Mouse (Mus musculus) T-helper 2 cell (primary cell): ENCODE data around the gene Sall4.
"Not testable (repeated sequence)": the region's sequence is repeated elsewhere in the genome, so short reads cannot be mapped to it uniquely, and the experiment has no call there.

Experiments
- in situ Hi-C: fragments of 300-600 bp; cut with MboI, MseI; formaldehyde crosslinking; loops from one replicate; pipeline ENCODE4 v1.15.1; 2025; ENCODE audit warnings: high pct_unique_total_duplicates

Sall4 gene

GRCm38 (mm10) chr2:168744406-168744805 lies 23.3 kb downstream of the Sall4 start:
- in situ Hi-C loops: not testable (repeated sequence)

- in situ Hi-C loops: no loop called here
Measured at GRCm38 (mm10) chr2:168742649-168743048, 25.1 kb downstream of the Sall4 start.

GRCm38 (mm10) chr2:168742059-168742627 lies 25.6 kb downstream of the Sall4 start, which contains the start of gene Atp9a:
Atp9a (minus strand) TSS chr2:168742409.
- in situ Hi-C loops: no loop called here

GRCm38 (mm10) chr2:168741273-168742058 lies 26.3 kb downstream of the Sall4 start:
- in situ Hi-C loops: no loop called here

GRCm38 (mm10) chr2:168740496-168740895 lies 27.2 kb downstream of the Sall4 start:
- in situ Hi-C loops: no loop called here

- in situ Hi-C loops: no loop called here
Measured at GRCm38 (mm10) chr2:168738854-168739253, 28.9 kb downstream of the Sall4 start.

- in situ Hi-C loops: no loop called here
Measured at GRCm38 (mm10) chr2:168737878-168738277, 29.9 kb downstream of the Sall4 start.

- in situ Hi-C loops: no loop called here
Measured at GRCm38 (mm10) chr2:168734023-168734422, 33.7 kb downstream of the Sall4 start.

- in situ Hi-C loops: no loop called here
Measured at GRCm38 (mm10) chr2:168731258-168731657, 36.5 kb downstream of the Sall4 start.

GRCm38 (mm10) chr2:168729736-168730135 lies 38.0 kb downstream of the Sall4 start:
- in situ Hi-C loops: no loop called here

- in situ Hi-C loops: no loop called here
Measured at GRCm38 (mm10) chr2:168728045-168728444, 39.7 kb downstream of the Sall4 start.

- in situ Hi-C loops: no loop called here
Measured at GRCm38 (mm10) chr2:168726007-168726406, 41.7 kb downstream of the Sall4 start.

- in situ Hi-C loops: no loop called here
Measured at GRCm38 (mm10) chr2:168721313-168721712, 46.4 kb downstream of the Sall4 start.

GRCm38 (mm10) chr2:168719742-168720141 lies 48.0 kb downstream of the Sall4 start:
- in situ Hi-C loops: no loop called here

GRCm38 (mm10) chr2:168718735-168719134 lies 49.0 kb downstream of the Sall4 start:
- in situ Hi-C loops: no loop called here

GRCm38 (mm10) chr2:168718267-168718666 lies 49.5 kb downstream of the Sall4 start:
- in situ Hi-C loops: no loop called here

- in situ Hi-C loops: no loop called here
Measured at GRCm38 (mm10) chr2:168712199-168713176, 55.3 kb downstream of the Sall4 start.

GRCm38 (mm10) chr2:168710979-168711378 lies 56.8 kb downstream of the Sall4 start:
- in situ Hi-C loops: no loop called here

- in situ Hi-C loops: no loop called here
Measured at GRCm38 (mm10) chr2:168707766-168708165, 60.0 kb downstream of the Sall4 start.

GRCm38 (mm10) chr2:168702266-168702665 lies 65.5 kb downstream of the Sall4 start:
- in situ Hi-C loops: no loop called here
